Mouse (Mus musculus): ENCODE data around the gene Zfp607a.
"Not testable (repeated sequence)": the region's sequence is repeated elsewhere in the genome, so short reads cannot be mapped to it uniquely, and the experiment has no call there.

DNA sequence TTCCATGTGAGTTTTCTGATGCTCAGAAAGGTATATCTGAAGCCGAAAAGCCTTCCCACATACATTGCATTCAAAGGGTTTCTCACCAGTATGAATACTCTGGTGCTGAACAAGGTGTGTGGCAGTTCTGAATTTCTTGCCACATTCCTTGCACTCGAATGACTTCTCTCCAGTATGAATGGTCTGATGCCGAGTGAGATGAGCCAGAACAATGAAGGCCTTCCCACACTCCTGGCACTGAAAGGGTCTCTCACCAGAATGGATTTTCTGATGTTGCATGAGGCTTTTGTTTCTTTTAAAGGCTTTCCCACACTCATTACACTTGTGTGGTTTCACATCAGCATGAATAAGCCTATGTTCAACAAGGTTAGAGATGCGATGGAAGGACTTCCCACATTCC, 53.6 kb downstream of the Zfp607a start:
- not testable (repeated sequence) for TF ChIP-seq CTCF (IDR thresholded peaks at IDR 0.05); POLR2A (IDR thresholded peaks at IDR 0.05; ENCODE audit: insufficient read depth, low read depth, low read length); EP300 (IDR thresholded peaks at IDR 0.05; ENCODE audit: insufficient read depth, low read depth, low read length)

Data from heart, adult 2 months (tissue).